Comparison of ENCODE assay signal across 26 mouse cellular contexts in the genomic region with DNA sequence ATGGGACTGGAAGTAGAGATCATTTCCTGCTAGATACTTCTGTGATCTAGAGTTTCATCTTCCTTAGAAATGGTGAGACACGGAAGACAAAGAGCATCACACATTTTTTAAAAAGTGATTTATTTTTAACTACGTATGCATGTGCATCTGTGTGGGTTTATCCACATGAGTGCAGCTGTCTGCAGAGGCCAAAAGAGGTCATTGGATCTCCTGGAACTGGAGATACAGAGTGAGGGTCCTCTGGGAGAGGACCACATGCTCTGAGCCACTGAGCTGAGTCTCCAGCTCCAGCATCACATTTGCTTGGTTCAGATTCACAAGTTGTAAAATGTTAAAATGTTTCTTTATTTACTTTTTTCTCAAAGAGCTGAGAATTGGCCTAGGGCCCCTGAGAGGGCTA.
DNase-seq lines count a peak whose midpoint lies in the region; ATAC-seq and TF ChIP-seq lines count a peak whose summit lies in the region.
"Had no signal": no experiment of that assay in that cellular context is flagged by ENCODE, and none has a peak within 500 bp of the region (broad histone marks: within the 10 kb centered on the region; RNA-seq: fewer than 3 reads in every experiment).

No protein-coding gene starts in this region.

- H3K9me3 ChIP-seq in heart, embryonic 12.5 days (replicated peaks) = no peaks in the 10 kb centered on the region
- H3K9me3 ChIP-seq in limb, embryonic 10.5 days (replicated peaks) = no peaks in the 10 kb centered on the region
- H3K9me3 ChIP-seq in limb, embryonic 13.5 days = no peaks in the 10 kb centered on the region
- H3K9me3 ChIP-seq: embryonic facial prominence, embryonic 13.5 days; forebrain, embryonic 10.5 days; forebrain, embryonic 12.5 days had no signal

- WGBS in heart, embryonic 12.5 days = 83% methylated on average over 2 of the region's 2 CpGs
- WGBS in limb, embryonic 10.5 days = 90% methylated on average over 2 of the region's 2 CpGs
- WGBS in limb, embryonic 13.5 days = 85% methylated on average over 2 of the region's 2 CpGs

- peaks cover 15% of the 10 kb centered on the region for H3K4me1 ChIP-seq in heart, embryonic 12.5 days (replicated peaks)
- H3K4me1 ChIP-seq in limb, embryonic 10.5 days = peaks cover 58% of the 10 kb centered on the region
- peaks cover 88% of the 10 kb centered on the region for H3K4me1 ChIP-seq in limb, embryonic 13.5 days

- H3K27ac ChIP-seq in heart, embryonic 12.5 days (ENCODE audit: poor library complexity, severe bottlenecking) = no peak overlapping the region
- H3K27ac ChIP-seq in limb, embryonic 10.5 days = 0 out of 2 replicates have a peak overlapping the region, but pooled peaks have one; percentile 31
- 0 out of 2 replicates have a peak overlapping the region, but pooled peaks have one; percentile 61 for H3K27ac ChIP-seq in limb, embryonic 13.5 days
- H3K27ac ChIP-seq: embryonic facial prominence, embryonic 13.5 days; forebrain, embryonic 12.5 days had no signal

- H3K36me3 ChIP-seq in heart, embryonic 12.5 days = no peaks in the 10 kb centered on the region
- no peaks in the 10 kb centered on the region for H3K36me3 ChIP-seq in limb, embryonic 10.5 days
- H3K36me3 ChIP-seq in limb, embryonic 13.5 days = no peaks in the 10 kb centered on the region
- no peaks in the 10 kb centered on the region for H3K36me3 ChIP-seq in myocyte (ENCODE audit: control insufficient read depth, insufficient read depth)
- H3K36me3 ChIP-seq: embryonic facial prominence, embryonic 13.5 days; forebrain, embryonic 10.5 days; forebrain, embryonic 12.5 days; G1E had no signal

- H3K79me2 ChIP-seq in myocyte (ENCODE audit: control insufficient read depth, insufficient read depth) = no peaks in the 10 kb centered on the region

- H3K4me2 ChIP-seq in heart, embryonic 12.5 days = no peak overlapping the region
- no peak overlapping the region for H3K4me2 ChIP-seq in limb, embryonic 13.5 days (replicated peaks)
- peak overlapping the region; percentile 72 for H3K4me2 ChIP-seq in myocyte (ENCODE audit: low read depth)
- H3K4me2 ChIP-seq: embryonic facial prominence, embryonic 13.5 days; forebrain, embryonic 12.5 days had no signal

- no peak overlapping the region for H3K9ac ChIP-seq in heart, embryonic 12.5 days
- H3K9ac ChIP-seq in limb, embryonic 13.5 days = no peak overlapping the region
- H3K9ac ChIP-seq: embryonic facial prominence, embryonic 13.5 days; forebrain, embryonic 12.5 days had no signal

- TF ChIP-seq POLR2A in myocyte (IDR thresholded peaks at IDR 0.05; ENCODE audit: insufficient read length, low read depth) = no peak

- ATAC-seq in heart, embryonic 12.5 days (ENCODE audit: insufficient number of reproducible peaks, low FRiP score) = no peak
- no peak for ATAC-seq in limb, embryonic 13.5 days (ENCODE audit: low FRiP score, low read depth)
- ATAC-seq in CD4-positive, CD25-positive, alpha-beta regulatory T cell, adult 4 months = no peak
- ATAC-seq: activated CD4-positive, CD25-positive, alpha-beta regulatory T cell, adult 4 months; forebrain, embryonic 14.5 days; forebrain, embryonic 16.5 days; Patski had no signal

- H3K27me3 ChIP-seq in heart, embryonic 12.5 days (replicated peaks) = no peaks in the 10 kb centered on the region
- H3K27me3 ChIP-seq in limb, embryonic 10.5 days (ENCODE audit: low read depth, poor library complexity, severe bottlenecking) = no peaks in the 10 kb centered on the region
- no peaks in the 10 kb centered on the region for H3K27me3 ChIP-seq in limb, embryonic 13.5 days
- no peaks in the 10 kb centered on the region for H3K27me3 ChIP-seq in myocyte (ENCODE audit: control insufficient read depth, insufficient read depth, insufficient read length)
- H3K27me3 ChIP-seq: CH12.LX; embryonic facial prominence, embryonic 13.5 days; forebrain, embryonic 12.5 days; Patski had no signal

- H3ac ChIP-seq in myocyte (ENCODE audit: control insufficient read depth, insufficient read length) = no peak overlapping the region

- H3K4me3 ChIP-seq in heart, embryonic 12.5 days = no peak overlapping the region
- no peak overlapping the region for H3K4me3 ChIP-seq in limb, embryonic 10.5 days
- no peak overlapping the region for H3K4me3 ChIP-seq in limb, embryonic 13.5 days
- no peak overlapping the region for H3K4me3 ChIP-seq in myocyte
- H3K4me3 ChIP-seq: embryonic facial prominence, embryonic 13.5 days; erythroblast, embryonic 14.5 days; forebrain, embryonic 10.5 days; forebrain, embryonic 12.5 days had no signal

- peak; percentile 44 for DNase-seq in heart, adult 11 months
- no peak for DNase-seq in limb, embryonic 10.5 days (ENCODE audit: low spot score)
- no peak for DNase-seq in urinary bladder, adult 2 months (ENCODE audit: low spot score)
- no peak for DNase-seq in urinary bladder, postnatal 14 days (ENCODE audit: low spot score)
- DNase-seq: adrenal gland, adult 8-10 months; adrenal gland, postnatal 14 days; adrenal gland, postnatal 36 days; cerebellum, adult 11-12 months; cerebellum, adult 2 months; cerebellum, adult 9-10 months; cerebellum, postnatal 10 days; cerebellum, postnatal 25 days had no signal

TF ChIP-seq in myocyte, 11 proteins besides CTCF, POLR2A, EP300 and RAD21:
- TF ChIP-seq SRF (IDR thresholded peaks at IDR 0.05; ENCODE audit: control insufficient read depth, insufficient read length, low read depth) (no peak), CEBPB (IDR thresholded peaks at IDR 0.05; ENCODE audit: insufficient read depth, poor library complexity, severe bottlenecking) (no peak), MYOD1 (IDR thresholded peaks at IDR 0.05; ENCODE audit: control insufficient read depth in 1 of 3, insufficient read length in 2 of 3, low read depth in 2 of 3) (peak in 2 of 3 experiments; percentile 60 to 76), MYOG (IDR thresholded peaks at IDR 0.05; ENCODE audit: control insufficient read depth in 1 of 3, insufficient read depth in 1 of 3, insufficient read length in 2 of 3, low read depth in 2 of 3) (peak in 2 of 3 experiments; percentile 48 to 69), TCF12 (IDR thresholded peaks at IDR 0.05; ENCODE audit: insufficient read depth, poor library complexity, severe bottlenecking) (no peak)
